Mouse (Mus musculus): Measurements from ENCODE around the gene Snap23.

DNA sequence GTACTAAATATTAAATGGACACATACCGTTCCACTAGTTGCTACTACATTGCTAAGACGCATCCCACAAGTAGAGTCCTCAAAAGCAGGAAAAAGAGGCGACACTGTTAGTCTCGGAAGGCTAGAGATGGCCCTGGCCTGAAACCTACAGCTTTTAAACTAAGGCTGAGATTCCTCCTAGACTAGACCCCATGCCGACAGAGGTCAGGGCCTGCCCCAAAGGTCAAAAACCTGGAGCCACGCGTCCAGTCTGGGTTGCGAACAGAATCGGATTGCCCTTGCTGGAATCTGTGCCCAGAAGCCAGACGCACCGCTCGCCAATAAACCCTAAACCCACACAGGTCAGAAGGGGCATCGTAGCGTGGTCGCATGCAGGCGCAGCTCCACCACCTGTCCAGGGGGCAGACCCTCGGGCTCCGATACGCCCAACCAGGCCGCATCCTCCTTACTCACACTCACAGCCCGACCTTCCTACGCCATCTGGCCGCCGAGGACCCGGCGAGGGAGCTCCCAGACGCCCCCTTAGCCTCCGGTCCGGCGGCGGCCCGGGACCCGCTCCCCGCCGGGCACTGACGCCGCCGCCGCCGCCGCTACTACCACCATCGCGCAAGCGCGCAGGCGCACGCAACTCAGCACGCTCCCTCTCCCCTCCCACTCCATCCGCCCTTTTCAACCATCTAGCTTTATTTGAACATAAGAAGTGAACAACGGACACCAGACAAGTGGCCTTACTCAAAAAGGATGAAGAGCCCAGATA lies 4.1 kb upstream of the Snap23 start, which contains the start of gene Zfp106:
- TF ChIP-seq CTCF (IDR thresholded peaks at IDR 0.05; ENCODE audit: low read depth) (no peak), EP300 (IDR thresholded peaks at IDR 0.05; ENCODE audit: low read depth) (peak; percentile 50; the same call in 1 of the 2 replicates)

Measured in liver, embryonic 14.5 days (tissue).